Mouse (Mus musculus) midbrain, embryonic 16.5 days (tissue): ENCODE data around the gene Vav3. TPM values are rescaled to one million over a fixed set of nuclear protein-coding genes. Genes with fewer than 3 reads are reported as not detected.
A peak's percentile ranks its signal among the peaks of the same experiment; 100 is the strongest.

Source experiments
- ATAC-seq: fragments of 200-750 bp; cut with Nextera tagmentation; 2 replicates; pipeline ENCODE4 v1.8.0; 2017; ENCODE audit warnings: moderate TSS enrichment
- H3K27ac ChIP-seq: fragments of 300-500 bp; sonication (generic); 2 replicates; pipeline ENCODE4 v1.5.1; 2014; ENCODE audit warnings: mild to moderate bottlenecking, low read length, mixed read lengths
- H3K27me3 ChIP-seq: fragments of 300-500 bp; sonication (generic); 2 replicates; pipeline ENCODE4 v1.6.1; 2014; ENCODE audit warnings: low read depth, low read length, mixed read lengths; ENCODE audit not compliant: control insufficient read depth, insufficient read depth
- H3K36me3 ChIP-seq: fragments of 300-500 bp; sonication (generic); 2 replicates; pipeline ENCODE4 v1.6.1; 2014; ENCODE audit warnings: mild to moderate bottlenecking, low read length, moderate library complexity, mixed read lengths; ENCODE audit not compliant: control insufficient read depth, insufficient read depth
- H3K4me1 ChIP-seq: fragments of 300-500 bp; sonication (generic); 2 replicates; pipeline ENCODE4 v1.6.1; 2014; ENCODE audit warnings: mild to moderate bottlenecking, low read length, mixed read lengths; ENCODE audit not compliant: control insufficient read depth, insufficient read depth
- H3K4me2 ChIP-seq: fragments of 300-500 bp; sonication (generic); 2 replicates; pipeline ENCODE4 v1.6.1; 2014; ENCODE audit warnings: mild to moderate bottlenecking, low read length, mixed read lengths
- H3K4me3 ChIP-seq: fragments of 300-500 bp; sonication (generic); 2 replicates; pipeline ENCODE4 v1.5.1; 2014; ENCODE audit warnings: low read depth, mild to moderate bottlenecking, low read length, moderate library complexity, mixed read lengths
- H3K9ac ChIP-seq: fragments of 300-500 bp; sonication (generic); 2 replicates; pipeline ENCODE4 v1.6.1; 2014; ENCODE audit warnings: low read depth, low read length, mixed read lengths
- H3K9me3 ChIP-seq: fragments of 300-500 bp; sonication (generic); replicated peaks from 2 replicates; pipeline ENCODE4 v1.6.1; 2014; ENCODE audit warnings: mild to moderate bottlenecking, low read length, mixed read lengths; ENCODE audit not compliant: control insufficient read depth, poor library complexity, severe bottlenecking
- WGBS: fragments of 180-500 bp; shearing (Covaris S2); extraction: QIAGEN DNeasy Blood & Tissue Kit; methylation state at CpG from one replicate; pipeline ENCODE4 v1.1.7; 2014; 5-methylcytosine and 5-hydroxymethylcytosine counted together
- polyA plus RNA-seq: library from polyadenylated mRNA; unstranded; fragments of >200 nt; fragmentation: Nextera tagmentation; extraction: Ambion mirVana; gene quantifications from 2 replicates; pipeline ENCODE4 v1.2.1, GENCODE M21; 2015

The Vav3 gene
- 18.9 and 29.6 TPM in 2 replicates for polyA plus RNA-seq

DNA sequence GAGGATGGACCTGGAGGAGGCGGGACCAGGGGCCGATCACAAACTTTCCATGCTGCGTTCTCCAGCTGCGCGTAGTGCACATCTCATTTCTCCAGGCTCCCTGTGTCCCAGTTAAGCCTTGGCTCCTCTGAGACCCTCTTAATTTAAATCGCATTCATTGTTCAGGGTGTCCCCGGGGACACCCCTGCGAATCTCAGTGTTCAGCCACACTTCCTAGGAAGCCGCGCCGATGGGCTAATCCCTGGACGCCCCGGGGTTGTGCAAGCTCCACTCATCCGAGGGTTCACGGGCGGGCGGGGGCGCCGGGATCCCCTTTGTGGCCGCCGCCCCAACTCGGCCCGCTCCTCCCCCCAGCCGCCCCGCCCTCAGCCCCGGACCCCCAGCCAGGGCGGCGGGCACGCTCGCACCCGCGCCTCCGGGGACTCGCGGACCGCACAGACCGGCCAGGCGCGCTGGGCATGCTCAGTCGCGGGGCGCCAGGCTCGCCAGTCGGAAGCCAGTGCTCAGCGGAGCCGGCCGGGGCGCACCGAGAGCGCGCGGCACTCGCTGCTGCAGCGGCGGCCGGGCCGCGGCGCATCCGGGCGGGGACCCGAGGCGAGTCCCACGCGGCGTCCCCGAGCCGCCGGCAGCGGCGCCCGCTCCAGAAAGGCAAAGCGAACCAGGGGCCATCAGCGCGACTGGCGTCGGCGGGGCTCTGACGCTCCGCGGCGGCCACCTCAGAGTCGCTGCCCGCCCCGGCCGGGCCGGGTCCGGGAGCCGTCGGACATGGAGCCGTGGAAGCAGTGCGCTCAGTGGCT lies at the start of gene Vav3:
TSS of gene Vav3 (plus strand) at position 380 of the 797 bp plus-strand sequence.
- peaks cover 11% of the 10 kb centered on the region for H3K4me1 ChIP-seq
- peak; percentile 93 for ATAC-seq
- WGBS = under 1% methylated on average over 72 of the region's 92 CpGs
- peak within 1 kb of the TSS; percentile 86 for H3K9ac ChIP-seq
- H3K27me3 ChIP-seq = no peaks in the 10 kb centered on the region
- H3K4me2 ChIP-seq = peak within 1 kb of the TSS; percentile 81
- no peaks in the 10 kb centered on the region for H3K36me3 ChIP-seq
- H3K27ac ChIP-seq = peak within 1 kb of the TSS; percentile 89
- no peaks in the 10 kb centered on the region for H3K9me3 ChIP-seq
- peak within 1 kb of the TSS; percentile 67 for H3K4me3 ChIP-seq

DNA sequence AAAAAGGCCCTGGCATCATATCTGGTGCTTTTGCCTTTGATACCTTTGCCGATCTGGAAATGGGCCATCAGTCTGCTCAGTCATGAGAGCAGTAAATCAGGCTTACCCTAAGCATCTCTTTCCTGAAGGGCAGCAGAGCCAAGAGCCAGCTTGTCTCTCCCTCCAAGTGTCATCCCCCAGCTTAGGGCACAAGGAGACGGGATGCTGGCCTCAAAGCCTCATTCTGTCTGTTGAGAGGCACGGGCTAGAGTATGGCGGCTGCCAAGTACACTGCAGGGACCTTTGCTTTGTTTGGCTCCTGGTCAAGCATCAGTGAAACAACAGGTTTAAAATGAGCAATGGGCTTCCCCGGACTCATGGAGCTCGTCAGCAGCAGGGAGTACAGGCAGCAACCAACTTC lies 41.6 kb upstream of the Vav3 start:
- no peaks in the 10 kb centered on the region for H3K27me3 ChIP-seq
- no peak overlapping the region for H3K9ac ChIP-seq
- H3K4me3 ChIP-seq = no peak overlapping the region
- ATAC-seq = peak; percentile 72
- no peaks in the 10 kb centered on the region for H3K4me1 ChIP-seq
- H3K4me2 ChIP-seq = no peak overlapping the region; the same call in 1 of the 2 replicates
- no peaks in the 10 kb centered on the region for H3K36me3 ChIP-seq
- whole genome bisulfite sequencing = 42% methylated on average over 6 of the region's 6 CpGs
- H3K27ac ChIP-seq = no peak overlapping the region
- H3K9me3 ChIP-seq = no peaks in the 10 kb centered on the region

DNA sequence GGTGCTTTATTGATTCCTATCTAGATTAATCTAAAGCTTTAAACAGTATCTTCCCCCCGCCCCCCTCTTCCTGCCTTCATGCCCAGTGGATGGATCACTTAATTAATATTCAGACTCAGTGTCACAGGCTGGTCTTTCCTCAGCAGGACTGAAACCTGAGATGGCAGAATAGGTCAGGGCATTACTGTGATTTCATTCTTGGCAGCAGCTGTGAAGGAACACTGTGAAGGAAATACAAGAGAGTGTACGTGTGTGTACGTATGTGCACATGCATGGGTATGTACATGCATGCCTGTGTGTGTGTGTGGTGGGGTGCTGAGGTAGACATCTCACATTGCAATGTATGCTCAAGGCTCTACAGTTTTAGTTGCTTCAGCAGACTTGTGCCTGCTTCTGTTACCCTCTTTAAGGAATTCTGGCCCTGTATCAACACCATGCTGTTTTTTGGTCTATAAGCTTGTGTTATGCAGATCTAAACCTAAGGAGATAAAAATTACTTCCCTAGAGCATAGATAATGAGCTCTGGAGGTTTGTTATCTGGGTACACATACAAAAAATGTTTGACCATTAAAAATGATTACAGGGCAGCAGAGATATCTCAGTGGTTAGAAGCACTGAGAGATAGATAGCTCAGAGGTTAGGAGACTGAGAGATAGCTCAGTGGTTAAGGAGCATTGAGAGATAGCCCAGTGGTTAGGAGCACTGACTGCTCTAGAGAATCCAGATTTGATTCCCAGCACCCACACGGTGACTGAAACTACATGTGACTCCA lies 41.0 kb upstream of the Vav3 start:
- ATAC-seq = no peak
- WGBS = 47% methylated on average over 4 of the region's 4 CpGs
- Histone ChIP-seq H3K9ac (no peak overlapping the region), H3K27ac (no peak overlapping the region), H3K36me3 (no peaks in the 10 kb centered on the region), H3K4me3 (no peak overlapping the region), H3K9me3 (no peaks in the 10 kb centered on the region), H3K27me3 (no peaks in the 10 kb centered on the region), H3K4me2 (no peak overlapping the region), H3K4me1 (no peaks in the 10 kb centered on the region)

DNA sequence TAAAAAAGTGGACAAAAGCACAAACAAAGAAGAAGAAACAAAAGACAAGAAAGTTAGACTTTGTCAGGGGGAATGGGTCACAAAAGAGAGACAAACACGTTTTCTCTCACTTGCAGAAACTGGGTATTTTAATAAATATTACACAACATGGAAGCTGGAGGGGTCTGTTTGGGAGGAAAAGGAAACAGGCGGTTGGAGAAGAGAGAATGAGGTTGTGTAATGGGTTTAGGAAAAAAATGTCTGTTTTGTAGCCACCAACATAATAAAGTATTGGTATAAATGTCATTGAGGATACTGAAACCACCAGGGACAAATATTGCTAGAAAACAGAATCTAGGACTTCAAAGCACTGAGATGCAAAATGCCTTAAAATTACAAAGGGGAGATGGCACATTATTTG lies 38.4 kb upstream of the Vav3 start:
- no peak overlapping the region for H3K9ac ChIP-seq
- ATAC-seq = no peak
- no peak overlapping the region for H3K27ac ChIP-seq
- WGBS = 72% methylated on average over 2 of the region's 2 CpGs
- H3K4me3 ChIP-seq = no peak overlapping the region
- no peaks in the 10 kb centered on the region for H3K4me1 ChIP-seq
- no peaks in the 10 kb centered on the region for H3K9me3 ChIP-seq
- no peaks in the 10 kb centered on the region for H3K36me3 ChIP-seq
- H3K4me2 ChIP-seq = no peak overlapping the region
- no peaks in the 10 kb centered on the region for H3K27me3 ChIP-seq

DNA sequence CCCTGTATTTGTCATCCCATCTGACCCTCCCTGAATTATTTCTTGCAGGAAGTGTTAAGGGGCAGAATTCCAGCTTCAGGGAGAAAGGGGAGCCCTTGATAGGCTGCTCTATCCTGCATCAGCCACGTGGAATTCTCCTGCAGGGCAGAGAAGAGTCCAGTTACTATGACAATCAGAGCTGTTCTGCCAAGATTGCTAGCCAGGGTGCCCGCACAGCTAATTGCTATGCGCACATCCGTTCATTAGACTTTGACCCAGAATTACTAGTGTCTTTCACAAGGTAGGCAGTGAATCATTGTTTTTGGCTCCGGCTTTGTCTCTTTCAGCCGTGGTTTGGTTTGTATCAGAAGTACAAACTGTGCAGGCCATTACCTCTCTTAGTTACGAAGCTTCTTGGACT lies 33.0 kb upstream of the Vav3 start:
- H3K4me2 ChIP-seq = no peak overlapping the region
- no peak overlapping the region for H3K9ac ChIP-seq
- no peaks in the 10 kb centered on the region; the same call in 1 of the 2 replicates for H3K4me1 ChIP-seq
- no peak overlapping the region for H3K27ac ChIP-seq
- H3K27me3 ChIP-seq = no peaks in the 10 kb centered on the region
- H3K9me3 ChIP-seq = no peaks in the 10 kb centered on the region
- WGBS = 44% methylated on average over 7 of the region's 7 CpGs
- H3K36me3 ChIP-seq = no peaks in the 10 kb centered on the region
- H3K4me3 ChIP-seq = no peak overlapping the region
- peak; percentile 86 for ATAC-seq

DNA sequence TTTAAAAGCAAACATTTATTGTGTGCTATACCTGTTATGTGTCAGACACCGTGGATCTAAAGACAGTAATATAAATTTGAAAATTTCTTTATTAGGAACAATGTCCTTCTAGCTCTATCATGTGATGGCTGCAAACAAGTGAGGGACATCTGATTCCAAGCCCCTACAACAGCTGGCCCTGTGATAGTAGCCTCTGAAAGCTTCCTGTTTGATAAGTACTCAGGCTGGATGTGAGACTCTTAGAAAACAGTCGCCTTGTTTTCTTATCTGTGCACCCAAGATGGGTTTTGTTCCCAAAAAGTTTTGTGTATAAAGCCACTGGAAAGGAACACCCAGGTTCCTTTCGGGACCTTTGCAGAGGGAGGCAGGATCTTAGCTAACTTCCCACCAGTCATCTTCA lies 32.0 kb upstream of the Vav3 start:
- no peaks in the 10 kb centered on the region for H3K36me3 ChIP-seq
- H3K27ac ChIP-seq = no peak overlapping the region
- no peaks in the 10 kb centered on the region for H3K27me3 ChIP-seq
- WGBS = 84% methylated on average over 3 of the region's 3 CpGs
- no peaks in the 10 kb centered on the region for H3K9me3 ChIP-seq
- H3K9ac ChIP-seq = no peak overlapping the region
- no peak overlapping the region for H3K4me3 ChIP-seq
- H3K4me1 ChIP-seq = no peaks in the 10 kb centered on the region; the same call in 1 of the 2 replicates
- no peak overlapping the region for H3K4me2 ChIP-seq
- ATAC-seq = no peak

DNA sequence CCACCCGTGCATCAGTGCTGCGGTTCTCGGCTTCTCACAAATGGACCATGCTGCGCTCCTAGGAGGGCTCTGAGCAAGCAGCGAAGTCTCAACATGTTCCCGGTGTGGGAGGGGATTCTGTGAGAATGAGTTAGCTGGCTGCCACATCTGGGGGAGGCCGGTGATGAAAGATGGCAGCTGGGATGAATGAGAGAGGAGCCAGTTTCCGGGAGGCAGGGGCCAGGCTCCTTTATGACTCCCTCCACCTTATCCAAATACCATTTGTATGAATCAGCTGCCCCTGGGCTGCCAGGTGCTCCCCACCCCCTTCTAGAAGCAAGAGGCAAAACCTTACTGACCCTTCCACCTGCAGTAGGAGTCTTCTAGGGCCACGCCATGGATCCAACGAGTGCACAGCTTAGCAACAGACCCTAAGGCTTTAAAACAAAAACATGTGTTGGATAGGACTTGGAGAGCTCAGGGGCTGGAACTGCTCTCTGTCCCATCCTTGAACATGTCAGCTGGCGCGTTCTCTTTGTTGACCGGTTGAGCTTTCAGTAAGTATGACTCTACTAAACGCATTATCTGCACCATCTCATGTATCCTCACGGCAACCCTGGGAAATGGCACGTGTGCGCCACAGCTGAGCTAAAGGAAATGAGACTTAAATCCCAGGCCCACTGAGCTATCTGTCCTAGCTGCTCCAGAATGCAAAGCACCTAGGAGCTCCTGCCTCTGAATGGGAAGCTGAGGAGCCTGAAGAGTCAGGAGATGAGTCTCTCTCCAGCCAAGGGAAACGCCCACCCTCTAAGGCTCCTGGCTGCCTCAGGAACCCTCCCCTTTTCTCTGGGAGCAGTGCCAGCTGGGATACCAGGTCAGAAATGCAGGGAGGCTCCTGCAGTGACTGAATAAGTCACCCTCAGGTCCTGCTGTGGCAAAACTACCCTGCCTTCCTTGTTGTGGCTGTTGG lies 30.9 kb upstream of the Vav3 start:
- no peaks in the 10 kb centered on the region; the same call in 1 of the 2 replicates for H3K4me1 ChIP-seq
- H3K9me3 ChIP-seq = no peaks in the 10 kb centered on the region
- 91% methylated on average over 18 of the region's 18 CpGs for WGBS
- H3K36me3 ChIP-seq = no peaks in the 10 kb centered on the region
- no peak overlapping the region for H3K4me2 ChIP-seq
- H3K27me3 ChIP-seq = no peaks in the 10 kb centered on the region
- ATAC-seq = peak; percentile 21; the same call in 1 of the 2 replicates
- no peak overlapping the region for H3K9ac ChIP-seq
- no peak overlapping the region for H3K27ac ChIP-seq
- H3K4me3 ChIP-seq = no peak overlapping the region

DNA sequence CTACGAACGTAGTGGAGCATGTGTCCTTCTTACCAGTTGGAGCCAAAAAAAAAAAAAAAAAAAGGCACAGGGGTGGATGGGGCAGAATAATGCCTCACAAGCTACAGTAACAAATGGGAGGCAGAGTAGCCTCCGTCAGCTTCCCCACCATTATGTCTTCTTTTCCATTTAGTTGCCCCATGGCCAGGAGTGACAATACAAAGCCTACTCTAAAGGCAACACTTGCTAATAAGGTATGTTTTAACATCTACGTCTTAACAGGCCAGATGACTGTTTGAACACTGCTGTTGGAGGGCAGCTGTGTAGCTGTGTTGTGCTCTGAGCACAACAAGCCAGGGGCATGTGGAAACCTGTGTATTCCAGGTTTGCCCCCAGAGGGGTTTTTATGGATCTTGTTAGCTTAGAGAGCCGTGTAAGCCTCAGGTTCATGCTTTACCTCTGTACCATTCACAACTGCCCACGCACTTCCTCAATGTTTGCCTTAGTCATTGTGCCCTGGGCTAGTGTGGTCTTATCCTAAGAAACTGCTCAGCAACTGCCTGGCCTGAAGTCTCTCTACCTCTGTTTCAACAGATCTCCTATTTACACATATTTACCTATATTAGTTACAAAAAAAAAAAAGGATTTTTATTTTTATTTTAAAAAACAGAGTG lies 29.2 kb upstream of the Vav3 start:
- 88% methylated on average over 6 of the region's 6 CpGs for WGBS
- ATAC-seq = no peak

More for the DNA sequence above, 29.2 kb upstream of the Vav3 start:
- Histone ChIP-seq H3K27me3 (no peaks in the 10 kb centered on the region), H3K9me3 (no peaks in the 10 kb centered on the region), H3K4me2 (no peak overlapping the region), H3K4me1 (no peaks in the 10 kb centered on the region; the same call in 1 of the 2 replicates), H3K9ac (no peak overlapping the region), H3K27ac (no peak overlapping the region), H3K36me3 (no peaks in the 10 kb centered on the region), H3K4me3 (no peak overlapping the region)
